Mouse (Mus musculus): ENCODE data around the gene Cd101. TPM values are rescaled to one million over a fixed set of nuclear protein-coding genes. Genes with fewer than 3 reads are reported as not detected.

Cd101 gene
- total RNA-seq, 2 experiments from 2014 or later, result 0.28 to 0.37 TPM

Other genes starting within 250 kb of the Cd101 start
- gene Vtcn1, start 204.1 kb downstream of the Cd101 start, total RNA-seq (2021), result not detected
- 1 to 10 TPM; 7.9 to 9.1 TPM for gene Trim45, start 107.4 kb downstream of the Cd101 start, total RNA-seq (2021)
- gene Ttf2, start 59.9 kb downstream of the Cd101 start, total RNA-seq (2021), result 1 to 10 TPM; 1.4 to 2.3 TPM
- 10 to 100 TPM in 1 of 2 experiments, 1 to 10 TPM in 1; 10.0 to 11.1 TPM for gene Ptgfrn, start 80.7 kb upstream of the Cd101 start, total RNA-seq (2021)